Mouse (Mus musculus) cerebellum, adult 2 months (tissue): ENCODE data around the gene Hsdl1. TPM values are rescaled to one million over a fixed set of nuclear protein-coding genes. Genes with fewer than 3 reads are reported as not detected.

Experiments
- DNase-seq, 2 experiments: peaks; one replicate each; pipeline ENCODE4 v3.0.0; 2021
- H3K27ac ChIP-seq: fragments of 200-500 bp; 2 replicates; pipeline ENCODE4 v1.5.1; 2012; ENCODE audit warnings: low read length, control low read depth, inconsistent platforms; ENCODE audit not compliant: insufficient read depth
- H3K27me3 ChIP-seq: fragments of 200-500 bp; 2 replicates; pipeline ENCODE4 v1.6.1; 2012; ENCODE audit warnings: inconsistent platforms, mild to moderate bottlenecking, low read length, moderate library complexity; ENCODE audit not compliant: control insufficient read depth, insufficient read depth
- H3K4me1 ChIP-seq: fragments of 200-500 bp; 2 replicates; pipeline ENCODE4 v1.6.1; 2011; ENCODE audit warnings: low read length; ENCODE audit not compliant: control insufficient read depth, insufficient read depth
- H3K4me3 ChIP-seq: fragments of 200-500 bp; replicated peaks from 2 replicates; pipeline ENCODE3; 2011; ENCODE audit warnings: mild to moderate bottlenecking, low read depth, low read length, control low read depth; ENCODE audit not compliant: insufficient read depth
- CTCF ChIP-seq: fragments of 200-500 bp; IDR thresholded peaks from 2 replicates; pipeline ENCODE4 v1.5.1; 2011; ENCODE audit warnings: low read depth, mild to moderate bottlenecking, control low read depth, low read length, moderate library complexity, borderline replicate concordance; ENCODE audit not compliant: insufficient read depth
- POLR2A ChIP-seq: fragments of 200-500 bp; IDR thresholded peaks from 2 replicates; pipeline ENCODE4 v1.6.1; 2011; ENCODE audit warnings: low read length, control low read depth, borderline replicate concordance; ENCODE audit not compliant: insufficient read depth
- WGBS: fragments of 180-500 bp; shearing (Covaris S2); methylation state at CpG from one replicate; pipeline ENCODE4 v1.1.7; 2018; 5-methylcytosine and 5-hydroxymethylcytosine counted together
- polyA plus RNA-seq: library from polyadenylated mRNA; depleted of rRNA; stranded (reverse); fragments of >200 nt; gene quantifications from 2 replicates; pipeline ENCODE4 v1.2.3, GENCODE M21; 2012

The Hsdl1 gene
- polyA plus RNA-seq, 1 experiment, result 45.0 TPM

DNA sequence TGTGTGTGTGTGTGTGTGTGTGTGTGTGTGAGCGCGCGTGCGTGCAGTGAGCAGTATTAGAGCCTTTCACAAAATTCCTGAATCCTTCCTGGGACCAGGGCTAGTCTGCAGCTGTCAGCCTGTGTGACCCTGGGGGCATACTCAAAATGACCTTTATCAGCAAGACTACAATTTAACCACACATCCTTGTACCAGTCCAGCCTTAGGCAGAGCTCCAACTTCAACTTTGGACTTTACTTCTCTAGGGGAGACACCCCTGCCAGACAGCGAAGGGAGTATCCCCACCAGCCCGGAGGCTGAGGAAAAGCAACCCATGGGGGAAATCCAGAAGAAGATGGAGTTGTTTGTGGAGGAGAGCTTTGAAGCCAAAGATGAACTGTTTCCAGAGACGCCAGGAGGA, 16.5 kb upstream of the Hsdl1 start:
- Histone ChIP-seq H3K27me3 (no peaks in the 10 kb centered on the region), H3K4me3 (no peak overlapping the region), H3K4me1 (no peaks in the 10 kb centered on the region), H3K27ac (no peak overlapping the region)
- WGBS, result 81% methylated on average over 7 of the region's 7 CpGs
- TF ChIP-seq POLR2A (no peak), CTCF (no peak)
- DNase-seq, result no peak

DNA sequence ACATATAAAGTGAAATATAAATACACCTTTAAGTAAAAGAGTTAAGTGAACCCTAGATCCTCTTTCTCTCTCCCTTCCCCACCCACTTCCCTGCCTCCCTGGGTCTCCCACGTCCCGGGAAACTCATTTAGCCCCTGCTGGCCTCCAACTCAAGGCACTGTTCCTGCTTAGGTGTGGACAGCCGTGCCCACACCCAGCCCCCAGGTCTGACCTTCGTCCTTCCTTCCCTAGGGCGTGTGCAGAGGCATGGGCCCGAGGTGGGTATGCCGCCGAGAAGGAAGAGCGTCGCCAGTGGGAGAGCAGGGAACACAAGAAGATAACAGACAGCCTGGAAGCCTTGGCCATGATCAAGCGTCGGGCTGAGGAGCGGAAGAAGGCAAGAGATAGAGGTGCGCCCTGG, 15.4 kb upstream of the Hsdl1 start:
- Histone ChIP-seq H3K27ac (no peak overlapping the region), H3K4me1 (no peaks in the 10 kb centered on the region), H3K4me3 (no peak overlapping the region), H3K27me3 (no peaks in the 10 kb centered on the region)
- no peak for DNase-seq
- no peak for TF ChIP-seq POLR2A
- TF ChIP-seq CTCF, result no peak
- WGBS, result 81% methylated on average over 14 of the region's 14 CpGs

DNA sequence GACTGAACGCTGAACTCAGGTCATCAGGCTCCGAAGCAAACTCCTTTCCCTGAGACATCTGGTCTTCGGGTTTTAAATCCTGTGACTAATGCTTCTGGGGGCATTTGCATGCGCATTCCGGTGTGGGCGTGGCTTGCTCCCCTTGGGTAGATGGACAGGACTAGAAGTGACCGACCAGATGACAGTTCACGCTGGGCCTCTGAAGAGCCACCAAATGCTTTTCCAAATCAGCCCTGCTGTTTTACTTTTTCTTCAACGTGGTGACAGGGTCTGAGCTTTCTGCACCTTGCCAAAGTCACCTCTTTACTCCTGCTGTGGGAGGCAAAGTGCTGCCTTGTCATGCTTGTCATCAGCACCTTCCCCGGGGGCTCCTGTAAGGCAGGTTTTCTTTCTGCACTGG, 13.9 kb upstream of the Hsdl1 start:
- Histone ChIP-seq H3K27me3 (no peaks in the 10 kb centered on the region), H3K4me3 (no peak overlapping the region), H3K4me1 (no peaks in the 10 kb centered on the region), H3K27ac (no peak overlapping the region)
- TF ChIP-seq CTCF, result no peak
- no peak for TF ChIP-seq POLR2A
- DNase-seq, result no peak
- 16% methylated on average over 10 of the region's 10 CpGs for WGBS

DNA sequence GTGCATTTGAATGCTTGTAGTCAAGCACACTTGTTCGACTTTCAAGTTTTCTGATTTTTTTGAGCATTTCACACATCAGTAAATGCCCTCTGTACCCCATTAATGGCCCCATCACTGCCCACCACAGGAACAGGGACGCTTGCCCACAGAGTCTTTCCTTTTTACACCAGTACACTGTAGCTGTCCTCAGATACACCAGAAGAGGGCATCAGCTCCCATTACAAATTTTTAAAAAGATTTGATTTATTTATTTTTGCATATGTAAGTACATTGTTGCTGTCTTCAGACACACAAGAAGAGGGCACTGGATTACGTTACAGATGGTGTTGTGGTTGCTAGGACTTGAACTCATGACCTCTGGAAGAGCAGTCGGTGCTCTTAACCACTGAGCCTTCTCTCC, 13.3 kb upstream of the Hsdl1 start:
- TF ChIP-seq POLR2A, result no peak
- no peak for TF ChIP-seq CTCF
- Histone ChIP-seq H3K4me3 (no peak overlapping the region), H3K4me1 (no peaks in the 10 kb centered on the region), H3K27ac (no peak overlapping the region), H3K27me3 (no peaks in the 10 kb centered on the region)
- 68% methylated on average over 4 of the region's 4 CpGs for WGBS
- no peak for DNase-seq

DNA sequence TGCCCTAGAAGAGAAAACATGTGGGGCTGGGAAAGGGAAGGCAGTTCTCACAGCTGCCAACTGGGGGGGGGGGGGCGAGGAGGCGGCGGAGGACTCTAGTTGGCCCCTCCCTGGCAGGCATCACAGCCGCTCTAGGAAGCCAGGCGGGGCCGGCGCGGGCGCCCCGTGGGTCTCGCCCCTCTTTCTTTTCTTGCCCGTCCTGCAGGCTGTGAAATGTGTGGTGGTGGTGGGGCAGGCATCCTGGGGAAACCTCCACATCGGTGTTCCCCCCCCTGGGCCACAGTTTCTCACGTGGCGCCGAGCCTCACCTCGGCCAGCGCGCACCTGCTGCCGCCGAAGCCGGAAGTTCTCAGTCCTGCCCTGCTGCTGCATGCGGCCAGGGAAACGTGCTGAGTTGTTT, 10.9 kb upstream of the Hsdl1 start:
- WGBS, result 13% methylated on average over 24 of the region's 24 CpGs
- Histone ChIP-seq H3K4me3 (no peak overlapping the region), H3K4me1 (no peaks in the 10 kb centered on the region), H3K27ac (no peak overlapping the region), H3K27me3 (no peaks in the 10 kb centered on the region)
- DNase-seq, result no peak
- TF ChIP-seq POLR2A (no peak), CTCF (no peak)

DNA sequence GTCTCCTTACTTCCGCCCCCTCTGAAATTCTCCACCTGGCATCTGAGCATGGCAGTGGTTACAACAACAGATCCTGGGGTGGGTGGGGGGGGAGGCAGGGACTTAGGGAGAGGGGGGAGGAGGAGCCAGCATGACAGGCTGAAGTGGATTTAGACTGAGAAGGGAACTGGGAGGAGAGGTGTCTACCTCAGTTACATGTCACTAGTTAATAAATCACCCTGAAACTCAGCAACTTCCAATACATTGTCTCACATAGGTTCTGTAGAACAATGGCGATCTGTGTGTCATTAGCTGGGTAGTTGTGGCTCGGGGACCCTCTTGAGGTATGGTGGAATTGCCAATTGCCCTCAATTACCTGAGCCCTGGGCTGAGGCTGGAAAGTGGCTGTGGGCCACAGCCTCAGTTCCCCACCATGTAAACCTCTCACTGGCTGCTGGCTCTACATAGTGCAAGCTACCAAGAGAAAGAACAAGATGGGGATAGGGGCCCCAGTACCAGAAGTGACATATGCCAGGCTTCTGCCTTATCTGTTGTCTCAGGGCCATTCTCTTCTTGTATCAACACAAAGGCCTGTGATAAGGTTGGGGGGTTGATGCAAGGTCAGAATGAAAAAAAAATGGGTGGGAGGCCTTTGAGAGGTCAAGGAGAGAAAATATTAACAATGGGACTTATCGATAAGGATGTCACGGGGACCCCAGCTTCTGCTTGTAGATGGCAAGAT, 5.6 kb upstream of the Hsdl1 start:
- TF ChIP-seq POLR2A, result no peak
- no peak for TF ChIP-seq CTCF
- DNase-seq, result no peak
- Histone ChIP-seq H3K27ac (no peak overlapping the region), H3K4me3 (no peak overlapping the region), H3K27me3 (no peaks in the 10 kb centered on the region), H3K4me1 (no peaks in the 10 kb centered on the region)
- WGBS, result 85% methylated on average over 5 of the region's 5 CpGs

DNA sequence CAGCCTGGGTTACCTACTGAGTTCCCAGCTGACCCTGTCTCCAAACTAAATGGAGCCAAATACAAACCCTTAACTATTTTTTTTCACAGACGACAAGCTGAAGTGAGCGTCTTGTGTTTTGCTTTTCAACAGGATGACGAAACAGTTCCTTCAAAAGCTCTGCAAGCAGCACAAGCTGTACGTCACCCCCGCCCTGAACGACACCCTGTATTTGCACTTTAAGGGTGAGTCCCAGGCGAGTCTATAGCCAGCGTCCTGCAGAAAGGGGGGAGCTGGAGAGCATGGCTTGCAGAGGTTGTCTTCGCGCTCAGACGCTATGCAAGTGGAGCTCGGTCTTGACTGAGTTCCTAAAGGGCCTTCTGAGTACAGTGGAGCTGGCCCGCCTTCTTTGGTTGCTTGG, 4.1 kb upstream of the Hsdl1 start:
- no peak for DNase-seq
- TF ChIP-seq CTCF (no peak), POLR2A (no peak)
- no peaks in the 10 kb centered on the region for H3K27me3 ChIP-seq
- H3K4me3 ChIP-seq, result no peak overlapping the region
- H3K27ac ChIP-seq, result no peak overlapping the region
- no peaks in the 10 kb centered on the region for H3K4me1 ChIP-seq
- WGBS, result 53% methylated on average over 13 of the region's 13 CpGs

DNA sequence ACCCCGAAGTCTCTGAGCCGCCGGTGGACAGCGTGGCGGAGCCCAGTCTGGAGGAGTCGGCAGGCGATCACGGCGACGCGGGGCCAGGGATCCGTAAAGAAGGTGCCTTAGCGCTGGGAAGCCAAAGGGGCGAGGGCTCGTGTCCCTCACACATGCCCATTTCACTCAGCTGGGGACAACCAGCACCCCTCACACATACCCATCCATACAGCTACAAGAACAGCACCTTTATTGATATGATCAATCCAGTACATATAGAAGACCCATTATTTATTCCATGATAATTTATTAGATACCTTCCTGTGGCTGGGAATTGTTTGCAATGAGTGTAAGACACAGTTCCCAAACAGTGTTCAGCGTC, 363 bp upstream of the Hsdl1 start:
- Histone ChIP-seq H3K4me1 (0 out of 2 replicates have a peak, but pooled peaks cover 2% of the 10 kb centered on the region), H3K27ac (no peak overlapping the region), H3K27me3 (no peaks in the 10 kb centered on the region), H3K4me3 (peak overlapping the region; percentile 64)
- no peak for DNase-seq
- TF ChIP-seq POLR2A, result no peak
- no peak for TF ChIP-seq CTCF
- 2% methylated on average over 16 of the region's 16 CpGs for WGBS

DNA sequence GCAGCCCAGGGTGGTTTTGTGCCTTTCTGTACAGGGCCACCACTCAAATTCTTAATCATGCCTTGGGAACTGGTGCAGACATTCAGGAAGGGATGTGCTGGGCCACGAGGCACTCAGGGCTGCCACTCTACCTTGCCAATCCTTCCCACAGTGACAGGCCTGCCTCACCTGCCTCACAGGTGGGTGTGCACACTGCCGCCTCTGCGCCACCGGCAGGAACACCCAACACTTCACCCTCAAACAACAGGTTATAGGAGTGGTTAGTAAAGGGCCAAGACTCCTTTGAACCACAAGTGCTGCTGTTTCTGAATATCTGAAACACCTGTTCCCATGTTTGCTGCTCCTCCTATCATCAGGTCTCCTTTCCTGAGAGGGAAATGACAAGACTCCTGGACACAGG, 2.6 kb downstream of the Hsdl1 start:
- no peak for DNase-seq
- no peak overlapping the region for H3K27ac ChIP-seq
- TF ChIP-seq POLR2A (no peak), CTCF (no peak)
- 74% methylated on average over 4 of the region's 4 CpGs for WGBS
- H3K27me3 ChIP-seq, result no peaks in the 10 kb centered on the region
- H3K4me3 ChIP-seq, result no peak overlapping the region
- 0 out of 2 replicates have a peak, but pooled peaks cover 2% of the 10 kb centered on the region for H3K4me1 ChIP-seq
